Comparison of ENCODE assay signal across 29 mouse cellular contexts in the genomic region with DNA sequence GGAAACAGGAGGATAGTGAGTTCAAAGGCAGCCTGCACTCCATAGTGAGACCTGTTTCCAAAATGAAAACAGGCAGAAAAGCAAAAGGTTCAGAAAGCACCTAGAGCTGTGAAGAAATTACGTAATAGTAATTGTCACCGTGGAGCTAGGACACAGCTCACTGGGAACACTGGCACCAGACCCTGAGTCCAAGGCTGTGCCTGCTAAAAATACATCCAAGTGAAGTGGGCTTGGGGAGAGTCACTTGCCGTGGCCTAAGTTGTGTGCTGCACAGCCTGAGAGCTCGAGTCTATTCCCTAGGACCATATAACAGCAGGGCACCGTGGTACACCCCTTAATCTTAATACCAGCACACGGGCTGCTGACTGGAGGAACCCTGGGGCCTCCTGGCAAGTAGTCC. TPM values are rescaled to one million over a fixed set of nuclear protein-coding genes. Genes with fewer than 3 reads are reported as not detected.
DNase-seq lines count a peak whose midpoint lies in the region; ATAC-seq lines count a peak whose summit lies in the region.
"Had no signal": no experiment of that assay in that cellular context is flagged by ENCODE, and none has a peak within 500 bp of the region (broad histone marks: within the 10 kb centered on the region; RNA-seq: fewer than 3 reads in every experiment).

No protein-coding gene starts in this region.

- no peaks in the 10 kb centered on the region for H3K36me3 ChIP-seq in liver, embryonic 13.5 days
- H3K36me3 ChIP-seq in liver, embryonic 11.5 days (ENCODE audit: control insufficient read depth, insufficient read depth, low read length): no peaks in the 10 kb centered on the region
- H3K36me3 ChIP-seq: embryonic facial prominence, embryonic 13.5 days; forebrain, embryonic 10.5 days; forebrain, embryonic 15.5 days; heart, embryonic 12.5 days; hindbrain, embryonic 15.5 days; kidney, embryonic 15.5 days; midbrain, embryonic 12.5 days; neural tube, embryonic 12.5 days had no signal

- H3K9me3 ChIP-seq in liver, embryonic 13.5 days (replicated peaks): no peaks in the 10 kb centered on the region
- no peaks in the 10 kb centered on the region for H3K9me3 ChIP-seq in liver, embryonic 11.5 days (ENCODE audit: control insufficient read depth, low read length)
- H3K9me3 ChIP-seq: embryonic facial prominence, embryonic 13.5 days; forebrain, embryonic 10.5 days; forebrain, embryonic 15.5 days; heart, embryonic 12.5 days; hindbrain, embryonic 10.5 days; hindbrain, embryonic 15.5 days; kidney, embryonic 15.5 days; megakaryocyte, embryonic 14.5 days; midbrain, embryonic 12.5 days; neural tube, embryonic 12.5 days had no signal

- H3K27ac ChIP-seq in liver, embryonic 13.5 days: peak overlapping the region; percentile 8; the same call in 1 of the 2 replicates
- no peak overlapping the region for H3K27ac ChIP-seq in liver, embryonic 11.5 days (ENCODE audit: low read depth, low read length)
- H3K27ac ChIP-seq: embryonic facial prominence, embryonic 13.5 days; forebrain, embryonic 10.5 days; forebrain, embryonic 15.5 days; hindbrain, embryonic 10.5 days; hindbrain, embryonic 15.5 days; kidney, embryonic 15.5 days; midbrain, embryonic 12.5 days; neural tube, embryonic 12.5 days had no signal

- no peak for ATAC-seq in liver, embryonic 13.5 days (ENCODE audit: low read depth)
- no peak for ATAC-seq in liver, embryonic 11.5 days (replicated peaks; ENCODE audit: low FRiP score)
- ATAC-seq: activated CD4-positive, CD25-positive, alpha-beta regulatory T cell, adult 4 months; forebrain, embryonic 15.5 days; inflammation-experienced regulatory T-cells, adult 6 months; lung, postnatal 0 days had no signal

- no peak overlapping the region for H3K4me2 ChIP-seq in liver, embryonic 13.5 days
- no peak overlapping the region for H3K4me2 ChIP-seq in liver, embryonic 11.5 days
- H3K4me2 ChIP-seq: embryonic facial prominence, embryonic 13.5 days; forebrain, embryonic 15.5 days; heart, embryonic 12.5 days; hindbrain, embryonic 15.5 days; kidney, embryonic 15.5 days; midbrain, embryonic 12.5 days; neural tube, embryonic 12.5 days had no signal

- H3K9ac ChIP-seq in liver, embryonic 13.5 days: no peak overlapping the region
- H3K9ac ChIP-seq in liver, embryonic 11.5 days (ENCODE audit: low read depth, low read length): no peak overlapping the region
- H3K9ac ChIP-seq: embryonic facial prominence, embryonic 13.5 days; forebrain, embryonic 15.5 days; heart, embryonic 12.5 days; hindbrain, embryonic 15.5 days; kidney, embryonic 15.5 days; midbrain, embryonic 12.5 days; neural tube, embryonic 12.5 days had no signal

- DNase-seq in adrenal gland, adult (ENCODE audit: inconsistent age in 2 of 2, low spot score in 1 of 2): peak; percentile 20 to 69
- no peak for DNase-seq in adrenal gland, postnatal 4 days (ENCODE audit: low spot score in 2 of 2)
- peak; percentile 39 for DNase-seq in cerebellum, adult 11 months
- DNase-seq in cerebellum, adult 8-10 months: no peak
- no peak for DNase-seq in liver, embryonic 13.5 days
- no peak for DNase-seq in liver, embryonic 11.5 days (ENCODE audit: low spot score)
- no peak for DNase-seq in ovary, postnatal 36 days (ENCODE audit: low spot score)
- DNase-seq: gastrocnemius, postnatal 25 days; kidney, adult 11 months; kidney, postnatal 25 days; liver; lung, adult 18-20 months; lung, postnatal 4 days; right cerebral cortex, postnatal 14 days had no signal

- no peaks in the 10 kb centered on the region for H3K27me3 ChIP-seq in liver, embryonic 13.5 days
- no peaks in the 10 kb centered on the region for H3K27me3 ChIP-seq in liver, embryonic 11.5 days (replicated peaks; ENCODE audit: control insufficient read depth, insufficient read depth, low read length)
- H3K27me3 ChIP-seq: CH12.LX; embryonic facial prominence, embryonic 13.5 days; forebrain, embryonic 15.5 days; heart, embryonic 12.5 days; hindbrain, embryonic 15.5 days; kidney, embryonic 15.5 days; midbrain, embryonic 12.5 days; neural tube, embryonic 12.5 days had no signal

- peaks cover 59% of the 10 kb centered on the region for H3K4me1 ChIP-seq in liver, embryonic 13.5 days (replicated peaks)
- peaks cover 22% of the 10 kb centered on the region for H3K4me1 ChIP-seq in liver, embryonic 11.5 days (replicated peaks; ENCODE audit: control insufficient read depth, insufficient read depth, low read length)
- H3K4me1 ChIP-seq: hindbrain, embryonic 15.5 days; kidney, embryonic 15.5 days; midbrain, embryonic 12.5 days; neural tube, embryonic 12.5 days had no signal

- WGBS in liver, embryonic 13.5 days (ENCODE audit: insufficient replicate concordance): 67% methylated on average over 6 of the region's 6 CpGs
- 78% methylated on average over 6 of the region's 6 CpGs for WGBS in liver, embryonic 11.5 days

- H3K4me3 ChIP-seq in liver, embryonic 13.5 days (replicated peaks): no peak overlapping the region
- no peak overlapping the region for H3K4me3 ChIP-seq in liver, embryonic 11.5 days (ENCODE audit: low read depth, low read length)
- H3K4me3 ChIP-seq: embryonic facial prominence, embryonic 13.5 days; forebrain, embryonic 10.5 days; forebrain, embryonic 15.5 days; heart, embryonic 12.5 days; hindbrain, embryonic 10.5 days; hindbrain, embryonic 15.5 days; kidney, embryonic 15.5 days; megakaryocyte, embryonic 14.5 days; midbrain, embryonic 12.5 days; myocyte; neural tube, embryonic 12.5 days had no signal

RNA-seq across cellular contexts. Expression of gene Prdm10, which starts 18.4 kb away (rescaled TPM):
- 1 to 10 TPM; 9.0 to 9.3 TPM for total RNA-seq in adrenal gland, postnatal 4 days (2021)
- polyA plus RNA-seq in liver, embryonic 13.5 days (2015; fragmentation: Nextera tagmentation; extraction: Ambion mirVana): 2.4 and 3.0 TPM in 2 replicates
- 5.7 and 6.5 TPM in 2 replicates for polyA plus RNA-seq in liver, embryonic 11.5 days (2014; fragmentation: Nextera tagmentation; extraction: Ambion mirVana)

Comparison
In these comparisons a context has a peak if more than half of its experiments do, and no peak if none do; other contexts are left out.
1. DNase-seq: peak in adrenal gland, adult (2 of 2) and cerebellum, adult 11 months (single experiment); none in adrenal gland, postnatal 4 days (0 of 2), cerebellum, adult 8-10 months (single experiment), liver, embryonic 13.5 days (single experiment), liver, embryonic 11.5 days (single experiment) and ovary, postnatal 36 days (single experiment).